ENCODE assay signal across 30 mouse cellular contexts in genomic region chr4:134559154-134559553, GRCm38 (mm10). TPM values are rescaled to one million over a fixed set of nuclear protein-coding genes. Genes with fewer than 3 reads are reported as not detected.
DNase-seq lines count a peak whose midpoint lies in the region; ATAC-seq and TF ChIP-seq lines count a peak whose summit lies in the region.
"Had no signal": no experiment of that assay in that cellular context is flagged by ENCODE, and none has a peak within 500 bp of the region (broad histone marks: within the 10 kb centered on the region; RNA-seq: fewer than 3 reads in every experiment).

No protein-coding gene starts in this region.

- WGBS in thymus, adult 2 months: 46% methylated on average over 7 of the region's 7 CpGs
- 75% methylated on average over 7 of the region's 7 CpGs for WGBS in embryonic facial prominence, embryonic 14.5 days

- H3K9me3 ChIP-seq in CH12.LX (replicated peaks; ENCODE audit: low read length): no peaks in the 10 kb centered on the region
- no peaks in the 10 kb centered on the region for H3K9me3 ChIP-seq in embryonic facial prominence, embryonic 14.5 days (ENCODE audit: control insufficient read depth, low read length)
- H3K9me3 ChIP-seq: embryonic facial prominence, embryonic 15.5 days; forebrain, embryonic 13.5 days; heart, embryonic 10.5 days; hindbrain, embryonic 12.5 days; intestine, embryonic 15.5 days had no signal

- in situ Hi-C loops in CH12.LX (cut with MboI; ENCODE audit: low pct_ligation_motif_present, low pct_unique_long_range_greater_than_20kb, low sequenced_read_pairs): no loop called here

- no peak overlapping the region for H3K27ac ChIP-seq in thymus, adult 2 months (ENCODE audit: control insufficient read depth, insufficient read depth, low read length)
- H3K27ac ChIP-seq in CH12.LX (ENCODE audit: insufficient read depth, low read depth): no peak overlapping the region
- peak overlapping the region; percentile 65; the same call in 1 of the 2 replicates for H3K27ac ChIP-seq in embryonic facial prominence, embryonic 14.5 days (replicated peaks; ENCODE audit: low read depth, low read length)
- H3K27ac ChIP-seq: forebrain, embryonic 13.5 days; hindbrain, embryonic 12.5 days; hindbrain, postnatal 0 days; intestine, embryonic 15.5 days; kidney, postnatal 0 days; liver, embryonic 14.5 days; macrophage had no signal

- DNase-seq in thymus, adult 2 months: no peak
- no peak for DNase-seq in thymus, adult 18-20 months
- DNase-seq in CH12.LX (ENCODE audit: extremely low read depth): peak; percentile 34
- no peak for DNase-seq in embryonic facial prominence, embryonic 14.5 days (ENCODE audit: low spot score)
- no peak for DNase-seq in embryo, embryonic 9.5 days (ENCODE audit: extremely low spot score)
- DNase-seq in frontal cortex, postnatal 14 days (ENCODE audit: low spot score in 2 of 2): no peak
- DNase-seq in gastrocnemius, adult 8-10 months (ENCODE audit: low spot score in 2 of 2): no peak
- DNase-seq: cerebellum, adult 18-20 months; cerebellum, postnatal 14 days; heart, postnatal 36 days; kidney, adult 2 months; kidney, postnatal 4 days; liver; lung, adult 2 months; lung, postnatal 10 days; midbrain, embryonic 14.5 days; right cerebral cortex, adult 18-20 months; spleen, adult 18-20 months had no signal

- no peaks in the 10 kb centered on the region for H3K36me3 ChIP-seq in thymus, adult 2 months (ENCODE audit: control insufficient read depth, insufficient read depth, low read length)
- H3K36me3 ChIP-seq in CH12.LX (replicated peaks in 1 of 2; ENCODE audit: control insufficient read depth in 1 of 2, insufficient read depth in 1 of 2, low read length in 1 of 2): no peaks in the 10 kb centered on the region
- no peaks in the 10 kb centered on the region for H3K36me3 ChIP-seq in embryonic facial prominence, embryonic 14.5 days (ENCODE audit: control insufficient read depth, insufficient read depth, low read length)
- H3K36me3 ChIP-seq: hindbrain, embryonic 12.5 days; intestine, embryonic 15.5 days had no signal

- no peak overlapping the region for H3K9ac ChIP-seq in CH12.LX (ENCODE audit: insufficient read depth, low read depth)
- no peak overlapping the region for H3K9ac ChIP-seq in embryonic facial prominence, embryonic 14.5 days (ENCODE audit: low read depth, low read length)
- H3K9ac ChIP-seq: embryonic facial prominence, embryonic 15.5 days; forebrain, embryonic 13.5 days; hindbrain, embryonic 12.5 days; intestine, embryonic 15.5 days; liver, embryonic 14.5 days had no signal

- H3K4me3 ChIP-seq in thymus, adult 2 months (ENCODE audit: control insufficient read depth, insufficient read depth, low read length): no peak overlapping the region
- H3K4me3 ChIP-seq in CH12.LX (replicated peaks in 1 of 3; ENCODE audit: low read depth in 2 of 3, low read length in 2 of 3, poor library complexity in 1 of 3): no peak overlapping the region
- H3K4me3 ChIP-seq in embryonic facial prominence, embryonic 14.5 days (ENCODE audit: low read depth, low read length): no peak overlapping the region
- H3K4me3 ChIP-seq: embryonic facial prominence, embryonic 15.5 days; forebrain, embryonic 13.5 days; heart, embryonic 10.5 days; hindbrain, embryonic 12.5 days; intestine, embryonic 15.5 days had no signal

- no peak overlapping the region for H3K4me2 ChIP-seq in CH12.LX (ENCODE audit: insufficient read depth, low read depth, poor library complexity, severe bottlenecking)
- H3K4me2 ChIP-seq in embryonic facial prominence, embryonic 14.5 days (ENCODE audit: low read depth, low read length): no peak overlapping the region
- H3K4me2 ChIP-seq: embryonic facial prominence, embryonic 15.5 days; forebrain, embryonic 13.5 days; hindbrain, embryonic 12.5 days; intestine, embryonic 15.5 days had no signal

- no peaks in the 10 kb centered on the region for H3K27me3 ChIP-seq in thymus, adult 2 months (ENCODE audit: control insufficient read depth, insufficient read depth, low read length)
- no peaks in the 10 kb centered on the region for H3K27me3 ChIP-seq in CH12.LX (replicated peaks)
- H3K27me3 ChIP-seq in embryonic facial prominence, embryonic 14.5 days (replicated peaks; ENCODE audit: control insufficient read depth, insufficient read depth, low read length): no peaks in the 10 kb centered on the region
- H3K27me3 ChIP-seq: embryonic facial prominence, embryonic 15.5 days; forebrain, embryonic 13.5 days; hindbrain, embryonic 12.5 days; intestine, embryonic 15.5 days had no signal

- TF ChIP-seq EP300 in CH12.LX (IDR thresholded peaks at IDR 0.05; ENCODE audit: low read length): no peak

- TF ChIP-seq POLR2A in thymus, adult 2 months (IDR thresholded peaks at IDR 0.05; ENCODE audit: control insufficient read depth, extremely low read depth, insufficient read depth, low read length, poor library complexity): 0 out of 2 replicates have a peak, but pooled peaks have one; percentile 24
- no peak for TF ChIP-seq POLR2A in CH12.LX (IDR thresholded peaks at IDR 0.05; ENCODE audit: low read depth, low read length)

- no peak for TF ChIP-seq RAD21 in CH12.LX (IDR thresholded peaks at IDR 0.05; ENCODE audit: low read depth, low read length)

- no peak for ATAC-seq in embryonic facial prominence, embryonic 14.5 days (ENCODE audit: low read depth)
- ATAC-seq: forebrain, embryonic 13.5 days; hindbrain, postnatal 0 days; intestine, embryonic 15.5 days had no signal

- TF ChIP-seq CTCF in thymus, adult 2 months (IDR thresholded peaks at IDR 0.05; ENCODE audit: borderline replicate concordance, control insufficient read depth, extremely low read depth, insufficient read depth, low read length, poor library complexity): no peak
- TF ChIP-seq CTCF in CH12.LX (conservative IDR thresholded peaks at IDR 0.05 in 1 of 2, IDR thresholded peaks at IDR 0.05 in 1 of 2; ENCODE audit: low read depth in 2 of 2, low read length in 2 of 2): no peak

- H3K79me2 ChIP-seq in CH12.LX (replicated peaks; ENCODE audit: control insufficient read depth, extremely low read depth, insufficient read depth, poor library complexity, severe bottlenecking): no peaks in the 10 kb centered on the region

- dilution Hi-C loops in CH12.LX (cut with MboI; ENCODE audit: extremely low pct_ligation_motif_present, extremely low pct_unique_long_range_greater_than_20kb, low sequenced_read_pairs): no loop called here

- peaks cover 15% of the 10 kb centered on the region for H3K4me1 ChIP-seq in thymus, adult 2 months (replicated peaks; ENCODE audit: control insufficient read depth, insufficient read depth, low read length)
- H3K4me1 ChIP-seq in CH12.LX (ENCODE audit: control insufficient read depth in 1 of 2, insufficient read depth in 2 of 2): peaks cover 0 to 46% of the 10 kb centered on the region in 2 experiments; a peak in 3 of 4 replicates
- H3K4me1 ChIP-seq in embryonic facial prominence, embryonic 14.5 days (ENCODE audit: control insufficient read depth, insufficient read depth, low read length): peaks cover 8% of the 10 kb centered on the region

TF ChIP-seq in CH12.LX, 34 proteins besides CTCF, POLR2A, EP300 and RAD21:
- TF ChIP-seq HCFC1 (IDR thresholded peaks at IDR 0.05; ENCODE audit: low read depth, low read length): no peak
- TF ChIP-seq TCF12 (IDR thresholded peaks at IDR 0.05; ENCODE audit: low read depth, low read length): no peak
- TF ChIP-seq USF2 (conservative IDR thresholded peaks at IDR 0.05; ENCODE audit: low read depth, low read length): no peak
- no peak for TF ChIP-seq JUN (IDR thresholded peaks at IDR 0.05; ENCODE audit: insufficient read depth, low read depth, low read length)
- TF ChIP-seq CHD2 (IDR thresholded peaks at IDR 0.05; ENCODE audit: low read length): no peak
- no peak for TF ChIP-seq SIN3A (IDR thresholded peaks at IDR 0.05; ENCODE audit: low read length)
- no peak for TF ChIP-seq KAT2A (IDR thresholded peaks at IDR 0.05; ENCODE audit: insufficient replicate concordance, low read length)
- TF ChIP-seq ZC3H11A (IDR thresholded peaks at IDR 0.05; ENCODE audit: low read depth, low read length): no peak
- TF ChIP-seq TBP (conservative IDR thresholded peaks at IDR 0.05; ENCODE audit: low read depth, low read length): no peak
- TF ChIP-seq ELF1 (IDR thresholded peaks at IDR 0.05; ENCODE audit: low read depth, low read length): no peak
- no peak; the same call in 1 of the 2 replicates for TF ChIP-seq ETS1 (conservative IDR thresholded peaks at IDR 0.05; ENCODE audit: low read depth, low read length)
- no peak for TF ChIP-seq MAZ (IDR thresholded peaks at IDR 0.05; ENCODE audit: low read depth, low read length)
- TF ChIP-seq CHD1 (IDR thresholded peaks at IDR 0.05; ENCODE audit: low read depth, low read length): no peak

RNA-seq across cellular contexts. Expression of gene Selenon, which starts 7.2 kb away (rescaled TPM):
- 7.9 and 9.1 TPM in 2 replicates for polyA plus RNA-seq in thymus, adult 2 months (2012; rRNA removed)
- total RNA-seq in CH12.LX (2012; rRNA removed) (0.38 and 0.64 TPM in 2 replicates), CH12.LX (2014; rRNA removed) (0.24 and 0.27 TPM in 2 replicates)
- polyA plus RNA-seq in CH12.LX (2012; ENCODE audit: insufficient read length, low read depth): 0.65 and 1.0 TPM in 2 replicates
- polyA plus RNA-seq in embryonic facial prominence, embryonic 14.5 days (2014; fragmentation: Nextera tagmentation; extraction: Ambion mirVana): 22.8 and 24.7 TPM in 2 replicates
- total RNA-seq in gastrocnemius, adult 8-10 months (2022): 1 to 10 TPM; 2.8 to 3.8 (median 3.2) TPM

RNA-seq across cellular contexts. Expression of gene Mtfr1l, which starts 24.0 kb away (rescaled TPM):
- polyA plus RNA-seq in thymus, adult 2 months (2012; rRNA removed): 69.2 and 77.3 TPM in 2 replicates
- total RNA-seq in CH12.LX (2012; rRNA removed) (16.2 and 19.5 TPM in 2 replicates), CH12.LX (2014; rRNA removed) (27.8 and 34.0 TPM in 2 replicates)
- polyA plus RNA-seq in CH12.LX (2012; ENCODE audit: insufficient read length, low read depth): 33.2 and 36.5 TPM in 2 replicates
- polyA plus RNA-seq in embryonic facial prominence, embryonic 14.5 days (2014; fragmentation: Nextera tagmentation; extraction: Ambion mirVana): 126 and 137 TPM in 2 replicates
- 100 to 1,000 TPM; 129 to 173 (median 151) TPM for total RNA-seq in gastrocnemius, adult 8-10 months (2022)

RNA-seq across cellular contexts. Expression of gene Aunip, which starts 48.4 kb away (rescaled TPM):
- polyA plus RNA-seq in thymus, adult 2 months (2012; rRNA removed): 2.1 and 3.8 TPM in 2 replicates
- total RNA-seq in CH12.LX (2012; rRNA removed) (11.7 and 14.1 TPM in 2 replicates), CH12.LX (2014; rRNA removed) (11.5 and 14.4 TPM in 2 replicates)
- 14.9 and 17.0 TPM in 2 replicates for polyA plus RNA-seq in CH12.LX (2012; ENCODE audit: insufficient read length, low read depth)
- 3.9 and 4.4 TPM in 2 replicates for polyA plus RNA-seq in embryonic facial prominence, embryonic 14.5 days (2014; fragmentation: Nextera tagmentation; extraction: Ambion mirVana)
- not detected for total RNA-seq in gastrocnemius, adult 8-10 months (2022)
- total RNA-seq: gastrocnemius, adult 18-20 months; monocyte, adult 5-6 weeks; neutrophil, adult 5-6 weeks had no signal
- polyA plus RNA-seq: lung, adult 2 months had no signal
